ENCODE assay signal across 9 mouse cellular contexts in genomic region chr4:34688021-34688420, GRCm38 (mm10). TPM values are rescaled to one million over a fixed set of nuclear protein-coding genes. Genes with fewer than 3 reads are reported as not detected.
DNase-seq lines count a peak whose midpoint lies in the region; ATAC-seq lines count a peak whose summit lies in the region.
"Had no signal": no experiment of that assay in that cellular context is flagged by ENCODE, and none has a peak within 500 bp of the region (broad histone marks: within the 10 kb centered on the region; RNA-seq: fewer than 3 reads in every experiment).

No protein-coding gene starts in this region.

- no peak for ATAC-seq in kidney, embryonic 14.5 days (ENCODE audit: low FRiP score, low TSS enrichment)
- ATAC-seq in forebrain, embryonic 14.5 days: no peak
- ATAC-seq in hindbrain, embryonic 15.5 days (ENCODE audit: low FRiP score, low read depth): no peak
- ATAC-seq in midbrain, embryonic 15.5 days (replicated peaks): no peak

- 88% methylated on average over 3 of the region's 3 CpGs for WGBS in kidney, embryonic 14.5 days
- 79% methylated on average over 3 of the region's 3 CpGs for WGBS in forebrain, embryonic 14.5 days
- WGBS in hindbrain, embryonic 15.5 days: 75% methylated on average over 3 of the region's 3 CpGs
- WGBS in midbrain, embryonic 15.5 days: 60% methylated on average over 3 of the region's 3 CpGs

- no peak overlapping the region for H3K4me3 ChIP-seq in kidney, embryonic 14.5 days (ENCODE audit: low read length)
- no peak overlapping the region for H3K4me3 ChIP-seq in forebrain, embryonic 14.5 days (ENCODE audit: low read depth, low read length)
- no peak overlapping the region for H3K4me3 ChIP-seq in hindbrain, embryonic 15.5 days
- H3K4me3 ChIP-seq in midbrain, embryonic 15.5 days: no peak overlapping the region

- no peak overlapping the region for H3K27ac ChIP-seq in kidney, embryonic 14.5 days (ENCODE audit: low read depth, low read length)
- no peak overlapping the region; the same call in 1 of the 2 replicates for H3K27ac ChIP-seq in forebrain, embryonic 14.5 days (ENCODE audit: low read depth, low read length)
- peak overlapping the region; percentile 50; the same call in 1 of the 2 replicates for H3K27ac ChIP-seq in hindbrain, embryonic 15.5 days (replicated peaks)
- H3K27ac ChIP-seq in midbrain, embryonic 15.5 days: peak overlapping the region; percentile 69

- H3K4me1 ChIP-seq in kidney, embryonic 14.5 days (ENCODE audit: control insufficient read depth, insufficient read depth, low read length): peaks cover 13% of the 10 kb centered on the region; the same call in 1 of the 2 replicates
- H3K4me1 ChIP-seq in forebrain, embryonic 14.5 days (ENCODE audit: control insufficient read depth, insufficient read depth, low read length): peaks cover 5% of the 10 kb centered on the region; the same call in 1 of the 2 replicates
- H3K4me1 ChIP-seq in hindbrain, embryonic 15.5 days (replicated peaks): peaks cover 17% of the 10 kb centered on the region
- H3K4me1 ChIP-seq in midbrain, embryonic 15.5 days: peaks cover 18% of the 10 kb centered on the region

- no peaks in the 10 kb centered on the region for H3K9me3 ChIP-seq in kidney, embryonic 14.5 days (ENCODE audit: control insufficient read depth, low read length)
- H3K9me3 ChIP-seq in forebrain, embryonic 14.5 days (replicated peaks; ENCODE audit: control insufficient read depth, low read length): no peaks in the 10 kb centered on the region
- H3K9me3 ChIP-seq in hindbrain, embryonic 15.5 days: no peaks in the 10 kb centered on the region
- no peaks in the 10 kb centered on the region for H3K9me3 ChIP-seq in midbrain, embryonic 15.5 days

- DNase-seq in kidney, postnatal 25 days: no peak
- DNase-seq in forebrain, embryonic 14.5 days (ENCODE audit: low spot score): peak; percentile 17
- DNase-seq in adrenal gland, postnatal 25 days: no peak
- DNase-seq in layer of hippocampus, adult 8-10 months (ENCODE audit: low spot score in 2 of 2): no peak
- DNase-seq: kidney, adult 8-10 months had no signal

- H3K27me3 ChIP-seq in kidney, embryonic 14.5 days (ENCODE audit: control insufficient read depth, insufficient read depth, low read length): no peaks in the 10 kb centered on the region
- H3K27me3 ChIP-seq in forebrain, embryonic 14.5 days (replicated peaks; ENCODE audit: control insufficient read depth, insufficient read depth, low read length): no peaks in the 10 kb centered on the region
- no peaks in the 10 kb centered on the region for H3K27me3 ChIP-seq in hindbrain, embryonic 15.5 days
- H3K27me3 ChIP-seq in midbrain, embryonic 15.5 days (replicated peaks): no peaks in the 10 kb centered on the region

- H3K9ac ChIP-seq in kidney, embryonic 14.5 days (ENCODE audit: low read depth, low read length): no peak overlapping the region
- H3K9ac ChIP-seq in forebrain, embryonic 14.5 days (ENCODE audit: low read length): no peak overlapping the region; the same call in 1 of the 2 replicates
- H3K9ac ChIP-seq in hindbrain, embryonic 15.5 days: no peak overlapping the region
- no peak overlapping the region; the same call in 1 of the 2 replicates for H3K9ac ChIP-seq in midbrain, embryonic 15.5 days

- H3K4me2 ChIP-seq in kidney, embryonic 14.5 days (replicated peaks; ENCODE audit: low read depth, low read length): 0 out of 2 replicates have a peak overlapping the region, but pooled peaks have one; percentile 3
- H3K4me2 ChIP-seq in forebrain, embryonic 14.5 days (ENCODE audit: low read length): peak overlapping the region; percentile 61; the same call in 1 of the 2 replicates
- peak overlapping the region; percentile 59 for H3K4me2 ChIP-seq in hindbrain, embryonic 15.5 days
- peak overlapping the region; percentile 47 for H3K4me2 ChIP-seq in midbrain, embryonic 15.5 days

- H3K36me3 ChIP-seq in kidney, embryonic 14.5 days (ENCODE audit: control insufficient read depth, insufficient read depth, low read length): no peaks in the 10 kb centered on the region; the same call in 1 of the 2 replicates
- H3K36me3 ChIP-seq in forebrain, embryonic 14.5 days (ENCODE audit: control insufficient read depth, insufficient read depth, low read length): no peaks in the 10 kb centered on the region; the same call in 1 of the 2 replicates
- H3K36me3 ChIP-seq in hindbrain, embryonic 15.5 days: no peaks in the 10 kb centered on the region
- no peaks in the 10 kb centered on the region for H3K36me3 ChIP-seq in midbrain, embryonic 15.5 days (replicated peaks)

RNA-seq across cellular contexts. Expression of gene Slc35a1, which starts 0.8 kb away (rescaled TPM):
- polyA plus RNA-seq in kidney, embryonic 14.5 days (2014; fragmentation: Nextera tagmentation; extraction: Ambion mirVana): 60.4 and 69.2 TPM in 2 replicates
- 22.9 and 33.0 TPM in 2 replicates for polyA plus RNA-seq in forebrain, embryonic 14.5 days (2014; fragmentation: Nextera tagmentation; extraction: Ambion mirVana)
- polyA plus RNA-seq in hindbrain, embryonic 15.5 days (2015; fragmentation: Nextera tagmentation; extraction: Ambion mirVana): 47.4 and 47.7 TPM in 2 replicates
- 50.4 and 52.7 TPM in 2 replicates for polyA plus RNA-seq in midbrain, embryonic 15.5 days (2015; fragmentation: Nextera tagmentation; extraction: Ambion mirVana)
- 45.4 and 46.1 TPM in 2 replicates for total RNA-seq in adrenal gland, postnatal 25 days (2021)
- total RNA-seq in layer of hippocampus, adult 8-10 months (2022): 10 to 100 TPM; 19.1 to 28.1 (median 23.7) TPM

RNA-seq across cellular contexts. Expression of gene Cfap206, which starts 42.0 kb away (rescaled TPM):
- 0.69 and 1.8 TPM in 2 replicates for polyA plus RNA-seq in kidney, embryonic 14.5 days (2014; fragmentation: Nextera tagmentation; extraction: Ambion mirVana)
- 3.0 and 3.2 TPM in 2 replicates for polyA plus RNA-seq in forebrain, embryonic 14.5 days (2014; fragmentation: Nextera tagmentation; extraction: Ambion mirVana)
- polyA plus RNA-seq in hindbrain, embryonic 15.5 days (2015; fragmentation: Nextera tagmentation; extraction: Ambion mirVana): 2.9 and 3.4 TPM in 2 replicates
- polyA plus RNA-seq in midbrain, embryonic 15.5 days (2015; fragmentation: Nextera tagmentation; extraction: Ambion mirVana): 2.5 and 2.9 TPM in 2 replicates
- total RNA-seq in adrenal gland, postnatal 25 days (2021): not detected in 2 replicates
- 1 to 10 TPM; 1.1 to 1.4 (median 1.3) TPM for total RNA-seq in layer of hippocampus, adult 8-10 months (2022)
- total RNA-seq: MEL had no signal

Comparison
In these comparisons a context has a peak if more than half of its experiments do, and no peak if none do; other contexts are left out.
1. H3K27ac ChIP-seq: peak in hindbrain, embryonic 15.5 days (single experiment) and midbrain, embryonic 15.5 days (single experiment); none in kidney, embryonic 14.5 days (single experiment) and forebrain, embryonic 14.5 days (single experiment).
2. H3K4me2 ChIP-seq: peak in every context shown above with its lines; median percentile 61 in forebrain, embryonic 14.5 days; 59 in hindbrain, embryonic 15.5 days; 47 in midbrain, embryonic 15.5 days; 3 in kidney, embryonic 14.5 days.